Mouse (Mus musculus) midbrain, embryonic 16.5 days (tissue): ENCODE measurements around the gene Rap1gap2. TPM values are rescaled to one million over a fixed set of nuclear protein-coding genes. Genes with fewer than 3 reads are reported as not detected.
A peak's percentile ranks its signal among the peaks of the same experiment; 100 is the strongest.

Experiments used
- ATAC-seq: fragments of 200-750 bp; cut with Nextera tagmentation; 2 replicates; pipeline ENCODE4 v1.8.0; 2017; ENCODE audit warnings: moderate TSS enrichment
- H3K27ac ChIP-seq: fragments of 300-500 bp; sonication (generic); 2 replicates; pipeline ENCODE4 v1.5.1; 2014; ENCODE audit warnings: mild to moderate bottlenecking, low read length, mixed read lengths
- H3K27me3 ChIP-seq: fragments of 300-500 bp; sonication (generic); 2 replicates; pipeline ENCODE4 v1.6.1; 2014; ENCODE audit warnings: low read depth, low read length, mixed read lengths; ENCODE audit not compliant: control insufficient read depth, insufficient read depth
- H3K36me3 ChIP-seq: fragments of 300-500 bp; sonication (generic); 2 replicates; pipeline ENCODE4 v1.6.1; 2014; ENCODE audit warnings: mild to moderate bottlenecking, low read length, moderate library complexity, mixed read lengths; ENCODE audit not compliant: control insufficient read depth, insufficient read depth
- H3K4me1 ChIP-seq: fragments of 300-500 bp; sonication (generic); 2 replicates; pipeline ENCODE4 v1.6.1; 2014; ENCODE audit warnings: mild to moderate bottlenecking, low read length, mixed read lengths; ENCODE audit not compliant: control insufficient read depth, insufficient read depth
- H3K4me2 ChIP-seq: fragments of 300-500 bp; sonication (generic); 2 replicates; pipeline ENCODE4 v1.6.1; 2014; ENCODE audit warnings: mild to moderate bottlenecking, low read length, mixed read lengths
- H3K4me3 ChIP-seq: fragments of 300-500 bp; sonication (generic); 2 replicates; pipeline ENCODE4 v1.5.1; 2014; ENCODE audit warnings: low read depth, mild to moderate bottlenecking, low read length, moderate library complexity, mixed read lengths
- H3K9ac ChIP-seq: fragments of 300-500 bp; sonication (generic); 2 replicates; pipeline ENCODE4 v1.6.1; 2014; ENCODE audit warnings: low read depth, low read length, mixed read lengths
- H3K9me3 ChIP-seq: fragments of 300-500 bp; sonication (generic); replicated peaks from 2 replicates; pipeline ENCODE4 v1.6.1; 2014; ENCODE audit warnings: mild to moderate bottlenecking, low read length, mixed read lengths; ENCODE audit not compliant: control insufficient read depth, poor library complexity, severe bottlenecking
- WGBS: fragments of 180-500 bp; shearing (Covaris S2); extraction: QIAGEN DNeasy Blood & Tissue Kit; methylation state at CpG from one replicate; pipeline ENCODE4 v1.1.7; 2014; 5-methylcytosine and 5-hydroxymethylcytosine counted together
- polyA plus RNA-seq: library from polyadenylated mRNA; unstranded; fragments of >200 nt; fragmentation: Nextera tagmentation; extraction: Ambion mirVana; gene quantifications from 2 replicates; pipeline ENCODE4 v1.2.1, GENCODE M21; 2015

Gene Rap1gap2
- polyA plus RNA-seq, 1 experiment from 2014 or later = 17.1 TPM

- Histone ChIP-seq H3K4me1 (no peaks in the 10 kb centered on the region), H3K27me3 (no peaks in the 10 kb centered on the region), H3K9me3 (no peaks in the 10 kb centered on the region), H3K4me3 (no peak overlapping the region), H3K4me2 (no peak overlapping the region), H3K27ac (no peak overlapping the region), H3K9ac (no peak overlapping the region), H3K36me3 (no peaks in the 10 kb centered on the region)
- no peak for ATAC-seq
- WGBS = 76% methylated on average over 8 of the region's 8 CpGs
Measured at GRCm38 (mm10) chr11:74493936-74494335, 116.8 kb downstream of the Rap1gap2 start.

DNA sequence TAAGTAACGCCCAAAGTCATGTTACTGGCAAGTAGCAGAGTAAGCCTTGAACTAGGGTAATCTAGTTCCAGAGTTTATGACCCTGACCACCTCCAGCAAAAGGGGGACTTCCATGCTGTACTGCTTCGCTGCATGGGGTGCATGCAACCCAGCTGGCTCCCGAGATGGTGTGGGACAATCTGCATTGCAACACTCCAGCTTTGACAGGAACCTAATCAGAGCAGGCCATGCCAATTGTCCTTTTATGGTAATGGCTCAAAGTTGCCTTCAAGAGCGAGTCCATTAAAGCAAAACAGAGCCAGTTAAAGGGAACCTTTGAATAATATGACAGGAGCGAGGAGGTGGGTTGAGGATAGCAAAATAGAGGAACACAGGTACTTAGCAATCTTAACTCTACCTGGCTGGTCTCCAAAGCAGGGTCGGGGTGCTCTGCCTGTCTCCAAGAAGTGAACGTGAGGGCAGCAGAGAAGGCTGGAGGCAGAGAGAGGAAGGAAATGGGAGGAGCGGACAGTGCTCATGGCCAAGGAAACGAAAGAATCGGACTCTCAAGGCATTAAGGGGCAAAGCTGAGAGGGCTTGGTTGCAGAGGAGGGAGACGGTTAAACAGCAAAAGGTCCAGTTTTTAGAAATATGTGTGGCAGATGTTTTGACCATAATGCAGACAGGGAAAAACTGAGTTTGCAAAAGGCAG lies 117.4 kb downstream of the Rap1gap2 start:
- ATAC-seq = no peak
- 85% methylated on average over 11 of the region's 11 CpGs for whole genome bisulfite sequencing

GRCm38 (mm10) chr11:74491130-74491529 lies 119.6 kb downstream of the Rap1gap2 start:
- no peaks in the 10 kb centered on the region for H3K4me1 ChIP-seq
- no peaks in the 10 kb centered on the region for H3K27me3 ChIP-seq
- ATAC-seq = no peak
- no peaks in the 10 kb centered on the region for H3K9me3 ChIP-seq
- WGBS = 90% methylated on average over 4 of the region's 4 CpGs
- no peak overlapping the region for H3K9ac ChIP-seq
- no peak overlapping the region for H3K4me3 ChIP-seq
- no peak overlapping the region for H3K4me2 ChIP-seq
- H3K27ac ChIP-seq = no peak overlapping the region
- H3K36me3 ChIP-seq = no peaks in the 10 kb centered on the region

More for the DNA sequence above, 117.4 kb downstream of the Rap1gap2 start:
- H3K27me3 ChIP-seq = no peaks in the 10 kb centered on the region
- no peak overlapping the region for H3K4me2 ChIP-seq
- no peaks in the 10 kb centered on the region for H3K36me3 ChIP-seq
- H3K4me3 ChIP-seq = no peak overlapping the region
- no peak overlapping the region for H3K27ac ChIP-seq
- H3K4me1 ChIP-seq = no peaks in the 10 kb centered on the region
- no peaks in the 10 kb centered on the region for H3K9me3 ChIP-seq
- no peak overlapping the region for H3K9ac ChIP-seq

DNA sequence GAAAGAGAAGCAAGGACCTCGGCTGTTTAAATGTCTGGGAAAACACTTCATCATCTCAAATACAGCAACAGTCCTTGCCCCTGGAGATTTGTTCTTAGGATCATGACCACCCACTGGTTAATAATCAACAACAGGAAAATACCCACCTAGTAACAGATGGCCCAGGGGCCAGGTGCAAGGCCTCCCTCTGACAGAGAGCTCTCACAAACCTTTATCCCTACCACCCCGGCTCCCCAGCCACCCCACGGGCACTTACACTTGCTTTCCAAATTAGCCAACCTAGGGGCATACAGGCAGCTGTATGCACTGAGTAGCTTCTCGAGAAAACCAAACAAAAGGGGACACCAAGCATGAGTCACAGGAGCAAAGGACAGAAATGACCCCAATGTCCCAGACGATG lies 121.5 kb downstream of the Rap1gap2 start:
- WGBS = 72% methylated on average over 5 of the region's 5 CpGs
- Histone ChIP-seq H3K27ac (no peak overlapping the region), H3K4me3 (no peak overlapping the region), H3K9me3 (no peaks in the 10 kb centered on the region), H3K27me3 (no peaks in the 10 kb centered on the region), H3K36me3 (no peaks in the 10 kb centered on the region), H3K4me2 (no peak overlapping the region), H3K9ac (no peak overlapping the region), H3K4me1 (no peaks in the 10 kb centered on the region)
- ATAC-seq = no peak

GRCm38 (mm10) chr11:74487952-74488351 lies 122.8 kb downstream of the Rap1gap2 start:
- no peaks in the 10 kb centered on the region for H3K36me3 ChIP-seq
- no peak overlapping the region for H3K9ac ChIP-seq
- no peaks in the 10 kb centered on the region for H3K9me3 ChIP-seq
- no peaks in the 10 kb centered on the region for H3K27me3 ChIP-seq
- no peak overlapping the region for H3K4me3 ChIP-seq
- no peak overlapping the region for H3K27ac ChIP-seq
- no peak overlapping the region for H3K4me2 ChIP-seq
- no peaks in the 10 kb centered on the region for H3K4me1 ChIP-seq
- no peak for ATAC-seq
- WGBS = 67% methylated on average over 3 of the region's 3 CpGs

DNA sequence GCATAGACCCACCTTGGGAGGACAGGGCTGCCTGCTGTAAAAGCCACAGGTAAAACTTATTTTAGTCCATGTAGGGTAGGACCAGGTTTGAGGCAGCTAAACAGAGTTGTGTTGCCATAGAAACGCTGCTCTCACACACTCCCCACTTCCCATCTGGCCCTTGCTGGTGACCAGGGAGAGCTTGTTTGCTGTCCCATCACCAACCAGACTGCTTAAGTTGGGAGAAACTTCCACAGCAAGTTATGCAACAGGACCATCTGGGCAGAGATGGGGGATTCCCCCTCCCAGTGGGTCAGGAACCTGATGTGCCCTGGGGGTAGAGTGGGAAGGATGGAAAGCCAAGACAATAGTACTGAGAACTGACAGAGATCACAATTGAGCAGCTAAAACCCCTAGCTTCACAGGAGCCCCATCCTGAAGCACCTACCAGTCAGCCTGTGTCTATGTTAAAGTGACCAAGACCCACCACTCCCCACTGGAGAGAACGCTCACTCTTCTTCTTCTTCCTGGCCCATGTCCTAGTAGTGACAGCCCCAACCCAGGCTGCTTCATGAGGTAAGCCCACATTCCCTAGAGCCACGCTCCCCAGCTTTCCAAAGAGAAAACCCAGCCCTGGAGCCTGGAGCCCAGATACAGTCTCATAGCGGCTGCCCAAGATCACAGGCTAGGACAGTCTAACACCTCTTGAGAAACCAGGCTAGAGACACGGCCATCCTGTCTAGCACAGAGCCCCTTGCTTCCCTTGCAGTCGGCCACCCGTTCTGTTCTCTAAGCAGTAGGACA lies 125.1 kb downstream of the Rap1gap2 start:
- 87% methylated on average over 7 of the region's 7 CpGs for WGBS
- Histone ChIP-seq H3K27ac (no peak overlapping the region), H3K36me3 (no peaks in the 10 kb centered on the region), H3K9me3 (no peaks in the 10 kb centered on the region), H3K9ac (no peak overlapping the region), H3K27me3 (no peaks in the 10 kb centered on the region), H3K4me2 (no peak overlapping the region), H3K4me1 (no peaks in the 10 kb centered on the region), H3K4me3 (no peak overlapping the region)
- no peak for ATAC-seq

- no peak overlapping the region for H3K9ac ChIP-seq
- no peak overlapping the region for H3K4me2 ChIP-seq
- no peaks in the 10 kb centered on the region for H3K36me3 ChIP-seq
- no peak overlapping the region for H3K27ac ChIP-seq
- no peaks in the 10 kb centered on the region for H3K27me3 ChIP-seq
- 93% methylated on average over 5 of the region's 5 CpGs for WGBS
- no peaks in the 10 kb centered on the region for H3K9me3 ChIP-seq
- no peak overlapping the region for H3K4me3 ChIP-seq
- H3K4me1 ChIP-seq = no peaks in the 10 kb centered on the region
- no peak for ATAC-seq
Measured at GRCm38 (mm10) chr11:74483871-74484270, 126.8 kb downstream of the Rap1gap2 start.

GRCm38 (mm10) chr11:74483153-74483817 lies 127.4 kb downstream of the Rap1gap2 start:
- no peaks in the 10 kb centered on the region for H3K36me3 ChIP-seq
- H3K27me3 ChIP-seq = no peaks in the 10 kb centered on the region
- no peaks in the 10 kb centered on the region for H3K9me3 ChIP-seq
- ATAC-seq = no peak
- H3K27ac ChIP-seq = no peak overlapping the region
- WGBS = 81% methylated on average over 6 of the region's 6 CpGs
- H3K9ac ChIP-seq = no peak overlapping the region
- no peaks in the 10 kb centered on the region for H3K4me1 ChIP-seq
- no peak overlapping the region for H3K4me2 ChIP-seq
- H3K4me3 ChIP-seq = no peak overlapping the region

DNA sequence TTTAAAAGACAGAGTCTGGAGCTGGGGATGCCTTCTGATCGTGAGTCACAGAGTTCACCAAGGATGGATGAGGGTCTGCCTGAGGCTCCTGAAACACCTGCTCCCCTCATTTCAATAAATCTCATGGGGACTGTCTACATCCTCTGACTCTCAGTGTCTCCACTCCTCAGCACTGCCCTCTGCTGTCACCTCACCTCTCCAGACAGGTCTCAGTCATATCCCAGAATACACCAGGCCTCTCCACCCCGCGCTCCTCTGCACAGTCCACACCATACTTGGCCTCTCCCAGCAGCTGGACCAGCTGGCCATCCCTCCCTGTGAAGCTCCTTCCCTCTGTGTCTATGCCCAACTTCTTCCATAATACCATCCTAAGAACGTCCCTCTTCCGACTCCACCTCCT lies 128.9 kb downstream of the Rap1gap2 start:
- no peak overlapping the region for H3K27ac ChIP-seq

More for the DNA sequence above, 128.9 kb downstream of the Rap1gap2 start:
- Histone ChIP-seq H3K27me3 (no peaks in the 10 kb centered on the region), H3K4me3 (no peak overlapping the region), H3K9me3 (no peaks in the 10 kb centered on the region), H3K4me2 (no peak overlapping the region), H3K36me3 (no peaks in the 10 kb centered on the region), H3K4me1 (no peaks in the 10 kb centered on the region), H3K9ac (no peak overlapping the region)
- 66% methylated on average over 5 of the region's 5 CpGs for WGBS
- 0 out of 2 replicates have a peak, but pooled peaks have one; percentile 14 for ATAC-seq
